Mouse (Mus musculus): ENCODE data around the gene Dlec1.

The Dlec1 gene

GRCm38 (mm10) chr9:119130692-119131091, 28.4 kb downstream of the Dlec1 start:
- in situ Hi-C loops (cut with MboI; ENCODE audit: low sequenced_read_pairs) = no loop called here

GRCm38 (mm10) chr9:119138836-119139235, 36.6 kb downstream of the Dlec1 start:
- in situ Hi-C loops (cut with MboI; ENCODE audit: low sequenced_read_pairs) = no loop called here

GRCm38 (mm10) chr9:119142066-119142465, 39.8 kb downstream of the Dlec1 start:
- in situ Hi-C loops (cut with MboI; ENCODE audit: low sequenced_read_pairs) = no loop called here

GRCm38 (mm10) chr9:119143372-119143771, 41.1 kb downstream of the Dlec1 start:
- in situ Hi-C loops (cut with MboI; ENCODE audit: low sequenced_read_pairs) = no loop called here

- in situ Hi-C loops (cut with MboI; ENCODE audit: low sequenced_read_pairs) = no loop called here
Measured at GRCm38 (mm10) chr9:119144696-119145095, 42.4 kb downstream of the Dlec1 start.

GRCm38 (mm10) chr9:119145137-119145536, 42.9 kb downstream of the Dlec1 start:
- in situ Hi-C loops (cut with MboI; ENCODE audit: low sequenced_read_pairs) = no loop called here

- in situ Hi-C loops (cut with MboI; ENCODE audit: low sequenced_read_pairs) = no loop called here
Measured at GRCm38 (mm10) chr9:119145638-119146037, 43.4 kb downstream of the Dlec1 start.

GRCm38 (mm10) chr9:119146098-119146770, 44.0 kb downstream of the Dlec1 start:
- in situ Hi-C loops (cut with MboI; ENCODE audit: low sequenced_read_pairs) = no loop called here

GRCm38 (mm10) chr9:119149601-119150000, 47.3 kb downstream of the Dlec1 start:
- in situ Hi-C loops (cut with MboI; ENCODE audit: low sequenced_read_pairs) = no loop called here

- in situ Hi-C loops (cut with MboI; ENCODE audit: low sequenced_read_pairs) = no loop called here
Measured at GRCm38 (mm10) chr9:119151751-119152150, 49.5 kb downstream of the Dlec1 start.

GRCm38 (mm10) chr9:119155416-119155815, 53.1 kb downstream of the Dlec1 start:
- in situ Hi-C loops (cut with MboI; ENCODE audit: low sequenced_read_pairs) = no loop called here

GRCm38 (mm10) chr9:119155826-119156225, 53.5 kb downstream of the Dlec1 start:
- in situ Hi-C loops (cut with MboI; ENCODE audit: low sequenced_read_pairs) = no loop called here

GRCm38 (mm10) chr9:119156278-119157201, 54.3 kb downstream of the Dlec1 start, which contains the start of gene Acaa1b:
Acaa1b (minus strand) TSS chr9:119157093.
- in situ Hi-C loops (cut with MboI; ENCODE audit: low sequenced_read_pairs) = no loop called here

GRCm38 (mm10) chr9:119158861-119159260, 56.6 kb downstream of the Dlec1 start, which contains the start of gene Gm47289:
Gm47289 (plus strand) TSS chr9:119159161.
- in situ Hi-C loops (cut with MboI; ENCODE audit: low sequenced_read_pairs) = no loop called here

- in situ Hi-C loops (cut with MboI; ENCODE audit: low sequenced_read_pairs) = no loop called here
Measured at GRCm38 (mm10) chr9:119160689-119161088, 58.4 kb downstream of the Dlec1 start.

GRCm38 (mm10) chr9:119164743-119165142, 62.5 kb downstream of the Dlec1 start:
- in situ Hi-C loops (cut with MboI; ENCODE audit: low sequenced_read_pairs) = no loop called here

GRCm38 (mm10) chr9:119165548-119165947, 63.3 kb downstream of the Dlec1 start:
- in situ Hi-C loops (cut with MboI; ENCODE audit: low sequenced_read_pairs) = no loop called here

- in situ Hi-C loops (cut with MboI; ENCODE audit: low sequenced_read_pairs) = no loop called here
Measured at GRCm38 (mm10) chr9:119167608-119168007, 65.3 kb downstream of the Dlec1 start.

- in situ Hi-C loops (cut with MboI; ENCODE audit: low sequenced_read_pairs) = no loop called here
Measured at GRCm38 (mm10) chr9:119179292-119179691, 77.0 kb downstream of the Dlec1 start.

- in situ Hi-C loops (cut with MboI; ENCODE audit: low sequenced_read_pairs) = no loop called here
Measured at GRCm38 (mm10) chr9:119181241-119181728, 79.0 kb downstream of the Dlec1 start.

- in situ Hi-C loops (cut with MboI; ENCODE audit: low sequenced_read_pairs) = no loop called here
Measured at GRCm38 (mm10) chr9:119192202-119192990, 90.1 kb downstream of the Dlec1 start.
